Mouse (Mus musculus) spleen, adult 2 months (tissue): Measurements from ENCODE around the gene Doc2b.

Source experiments
- CTCF ChIP-seq: fragments of 200-500 bp; IDR thresholded peaks from 2 replicates; pipeline ENCODE4 v1.5.1; 2011; ENCODE audit warnings: mild to moderate bottlenecking, inconsistent platforms; ENCODE audit not compliant: insufficient read depth, insufficient read length, insufficient replicate concordance; ENCODE audit errors: extremely low read depth
- POLR2A ChIP-seq: fragments of 200-500 bp; IDR thresholded peaks from 2 replicates; pipeline ENCODE4 v1.6.1; 2011; ENCODE audit warnings: low read depth, low read length, inconsistent platforms

- TF ChIP-seq CTCF (no peak), POLR2A (no peak)
These were observed 54.2 kb downstream of the Doc2b start for GRCm38 (mm10) chr11:75741615-75742014.
